Mouse (Mus musculus): ENCODE results near the gene Manbal. TPM values are rescaled to one million over a fixed set of nuclear protein-coding genes. Genes with fewer than 3 reads are reported as not detected.
A peak's percentile ranks its signal among the peaks of the same experiment; 100 is the strongest.

Gene Manbal
- polyA plus RNA-seq, 1 experiment from 2014 or later, result 22.8 TPM

DNA sequence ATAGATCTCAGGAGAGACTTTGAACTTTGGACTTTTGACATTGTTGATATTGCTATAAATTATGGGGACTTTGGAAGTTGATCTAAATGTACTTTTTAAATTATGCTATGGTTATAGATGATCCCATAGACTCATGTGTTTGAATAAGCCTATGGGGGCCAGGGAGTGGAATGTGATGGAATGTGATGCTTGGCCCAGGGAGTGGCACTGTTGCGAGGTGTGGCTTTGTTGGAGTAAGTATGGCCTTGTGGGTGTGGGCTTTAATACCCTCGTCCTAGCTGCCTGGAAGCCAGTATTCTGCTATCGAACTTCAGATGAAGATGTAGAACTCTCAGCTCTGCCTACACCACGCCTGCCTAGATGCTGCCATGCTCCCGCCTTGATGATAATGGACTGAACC lies 7.4 kb upstream of the Manbal start:
- H3K36me3 ChIP-seq (replicated peaks; ENCODE audit: insufficient read depth, low read length), result no peaks in the 10 kb centered on the region
- WGBS (ENCODE audit: insufficient replicate concordance), result 77% methylated on average over 5 of the region's 5 CpGs
- DNase-seq (no peak), ATAC-seq (no peak)
- H3K9me3 ChIP-seq (ENCODE audit: low read length), result peaks cover 2% of the 10 kb centered on the region; the same call in 1 of the 2 replicates
- no peak overlapping the region for H3K27ac ChIP-seq (ENCODE audit: low read depth)
- TF ChIP-seq CTCF (IDR thresholded peaks at IDR 0.05; ENCODE audit: low read depth) (no peak), EP300 (IDR thresholded peaks at IDR 0.05; ENCODE audit: low read depth) (no peak)
- H3K4me3 ChIP-seq (ENCODE audit: low read depth, low read length), result no peak overlapping the region
- H3K27me3 ChIP-seq (ENCODE audit: insufficient read depth, low read length), result no peaks in the 10 kb centered on the region
- no peak overlapping the region for H3K9ac ChIP-seq (replicated peaks)
- no peak overlapping the region for H3K4me2 ChIP-seq (ENCODE audit: low read depth, low read length)
- H3K4me1 ChIP-seq (ENCODE audit: insufficient read depth), result no peaks in the 10 kb centered on the region

DNA sequence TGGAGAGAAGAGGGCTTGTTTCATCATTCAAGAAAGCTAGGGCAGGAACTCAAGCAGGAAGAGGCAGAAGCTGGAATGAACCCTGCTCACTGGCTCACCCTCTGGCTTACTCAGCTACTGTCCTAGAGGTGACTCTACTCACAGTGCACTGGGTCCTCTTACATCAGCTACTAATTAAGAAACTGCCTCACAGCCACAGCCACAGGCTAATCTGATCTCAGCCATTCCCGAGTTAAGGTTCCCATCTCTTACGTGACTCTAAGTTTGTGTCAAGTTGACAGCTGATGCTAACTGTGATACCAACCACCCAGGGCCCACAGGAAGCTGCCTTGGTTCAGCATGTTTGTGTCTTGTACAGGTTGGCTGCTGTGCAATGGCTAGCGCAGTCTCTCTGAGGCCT lies 4.4 kb upstream of the Manbal start:
- H3K36me3 ChIP-seq (replicated peaks; ENCODE audit: insufficient read depth, low read length), result no peaks in the 10 kb centered on the region
- H3K4me3 ChIP-seq (ENCODE audit: low read depth, low read length), result no peak overlapping the region

DNA sequence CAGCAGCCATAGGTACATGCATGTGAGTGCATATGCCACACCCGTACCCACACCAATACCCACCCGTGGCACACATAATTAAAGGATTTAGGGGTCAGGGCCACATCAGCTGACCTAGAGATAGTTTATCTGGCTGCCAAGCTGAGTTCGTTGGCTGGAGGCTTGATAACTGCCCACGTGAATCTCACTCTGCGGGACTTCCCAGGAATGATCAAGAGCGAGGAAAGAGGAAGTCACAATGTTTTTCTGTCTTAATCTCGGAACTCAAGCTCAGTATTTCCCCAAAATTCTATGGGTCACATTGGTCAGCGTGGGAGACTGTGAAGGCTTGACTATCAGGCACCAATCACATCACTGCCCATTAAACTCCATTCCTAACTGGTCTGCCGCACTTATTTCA lies 632 bp upstream of the Manbal start:
- Histone ChIP-seq H3K4me2 (ENCODE audit: low read depth, low read length) (peak overlapping the region; percentile 91), H3K27ac (ENCODE audit: low read depth) (peak overlapping the region; percentile 94; the same call in 1 of the 2 replicates), H3K27me3 (ENCODE audit: insufficient read depth, low read length) (no peaks in the 10 kb centered on the region), H3K4me1 (ENCODE audit: insufficient read depth) (peaks cover 14% of the 10 kb centered on the region), H3K36me3 (replicated peaks; ENCODE audit: insufficient read depth, low read length) (no peaks in the 10 kb centered on the region), H3K9me3 (ENCODE audit: low read length) (no peaks in the 10 kb centered on the region), H3K4me3 (ENCODE audit: low read depth, low read length) (peak overlapping the region; percentile 79), H3K9ac (replicated peaks) (0 out of 2 replicates have a peak overlapping the region, but pooled peaks have one; percentile 92)
- no peak for DNase-seq
- ATAC-seq, result no peak
- WGBS (ENCODE audit: insufficient replicate concordance), result 38% methylated on average over 9 of the region's 9 CpGs
- TF ChIP-seq EP300 (IDR thresholded peaks at IDR 0.05; ENCODE audit: low read depth) (no peak), CTCF (IDR thresholded peaks at IDR 0.05; ENCODE audit: low read depth) (no peak)

More for the DNA sequence above, 4.4 kb upstream of the Manbal start:
- Histone ChIP-seq H3K27me3 (ENCODE audit: insufficient read depth, low read length) (no peaks in the 10 kb centered on the region), H3K27ac (ENCODE audit: low read depth) (no peak overlapping the region), H3K9ac (replicated peaks) (no peak overlapping the region), H3K4me1 (ENCODE audit: insufficient read depth) (peaks cover 6% of the 10 kb centered on the region), H3K4me2 (ENCODE audit: low read depth, low read length) (no peak overlapping the region), H3K9me3 (ENCODE audit: low read length) (no peaks in the 10 kb centered on the region)
- 70% methylated on average over 3 of the region's 3 CpGs for WGBS (ENCODE audit: insufficient replicate concordance)
- no peak for ATAC-seq
- TF ChIP-seq EP300 (IDR thresholded peaks at IDR 0.05; ENCODE audit: low read depth) (no peak), CTCF (IDR thresholded peaks at IDR 0.05; ENCODE audit: low read depth) (no peak)
- no peak for DNase-seq

DNA sequence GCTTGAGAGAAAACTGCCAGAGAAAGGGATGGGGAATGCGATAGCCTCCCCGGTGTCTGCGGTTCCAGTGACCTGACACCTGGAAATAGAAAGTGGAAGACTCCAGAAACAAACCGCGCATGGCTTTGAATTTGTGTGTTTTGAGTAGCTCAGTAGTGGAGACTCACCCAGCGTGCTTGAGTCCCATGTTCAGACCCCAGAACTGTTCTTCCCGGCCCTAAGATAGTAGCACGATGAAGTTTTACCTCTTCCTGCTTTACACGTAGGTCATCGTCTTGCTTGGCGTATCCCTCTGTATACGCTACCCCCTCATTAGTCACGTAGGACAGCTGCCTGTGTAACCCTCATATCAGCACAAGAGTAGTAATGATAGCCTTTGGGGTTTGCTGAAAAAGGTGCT lies 597 bp downstream of the Manbal start:
- Histone ChIP-seq H3K9me3 (ENCODE audit: low read length) (no peaks in the 10 kb centered on the region), H3K4me2 (ENCODE audit: low read depth, low read length) (peak overlapping the region; percentile 91), H3K36me3 (replicated peaks; ENCODE audit: insufficient read depth, low read length) (no peaks in the 10 kb centered on the region), H3K27me3 (ENCODE audit: insufficient read depth, low read length) (no peaks in the 10 kb centered on the region), H3K27ac (ENCODE audit: low read depth) (peak overlapping the region; percentile 94), H3K4me1 (ENCODE audit: insufficient read depth) (peaks cover 14% of the 10 kb centered on the region), H3K9ac (replicated peaks) (peak overlapping the region; percentile 92), H3K4me3 (ENCODE audit: low read depth, low read length) (peak overlapping the region; percentile 79)
- 4% methylated on average over 13 of the region's 13 CpGs for WGBS (ENCODE audit: insufficient replicate concordance)
- peak; percentile 24 for ATAC-seq
- no peak for DNase-seq
- TF ChIP-seq EP300 (IDR thresholded peaks at IDR 0.05; ENCODE audit: low read depth) (no peak), CTCF (IDR thresholded peaks at IDR 0.05; ENCODE audit: low read depth) (no peak)

DNA sequence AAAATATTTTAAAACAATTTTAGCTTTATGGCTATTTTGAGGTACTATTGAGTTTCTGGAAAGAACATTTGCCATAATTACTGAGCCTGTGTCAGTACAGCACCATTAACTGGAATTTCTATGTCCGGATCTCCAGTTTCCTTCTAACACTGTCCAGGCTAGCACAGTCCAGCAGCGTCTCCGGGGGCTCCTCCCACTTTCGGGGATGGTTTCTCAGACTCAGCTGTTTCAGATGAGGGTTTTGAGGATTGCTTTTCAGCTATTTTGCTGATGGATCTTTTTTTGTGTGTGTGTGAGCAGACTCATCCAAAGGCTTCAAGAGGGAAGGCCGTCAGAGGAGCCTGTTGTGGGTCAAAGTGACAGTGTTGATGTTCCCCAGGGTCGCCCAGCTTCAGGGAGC lies 4.3 kb downstream of the Manbal start:
- no peak overlapping the region for H3K4me3 ChIP-seq (ENCODE audit: low read depth, low read length)
- no peak overlapping the region for H3K4me2 ChIP-seq (ENCODE audit: low read depth, low read length)
- no peaks in the 10 kb centered on the region for H3K9me3 ChIP-seq (ENCODE audit: low read length)
- 67% methylated on average over 6 of the region's 6 CpGs for WGBS (ENCODE audit: insufficient replicate concordance)
- H3K4me1 ChIP-seq (ENCODE audit: insufficient read depth), result peaks cover 12% of the 10 kb centered on the region
- DNase-seq, result no peak
- TF ChIP-seq EP300 (IDR thresholded peaks at IDR 0.05; ENCODE audit: low read depth) (no peak), CTCF (IDR thresholded peaks at IDR 0.05; ENCODE audit: low read depth) (no peak)
- no peak overlapping the region for H3K9ac ChIP-seq (replicated peaks)
- H3K27me3 ChIP-seq (ENCODE audit: insufficient read depth, low read length), result no peaks in the 10 kb centered on the region
- no peak for ATAC-seq
- 0 out of 2 replicates have a peak, but pooled peaks cover 3% of the 10 kb centered on the region for H3K36me3 ChIP-seq (replicated peaks; ENCODE audit: insufficient read depth, low read length)
- H3K27ac ChIP-seq (ENCODE audit: low read depth), result 0 out of 2 replicates have a peak overlapping the region, but pooled peaks have one; percentile 8

DNA sequence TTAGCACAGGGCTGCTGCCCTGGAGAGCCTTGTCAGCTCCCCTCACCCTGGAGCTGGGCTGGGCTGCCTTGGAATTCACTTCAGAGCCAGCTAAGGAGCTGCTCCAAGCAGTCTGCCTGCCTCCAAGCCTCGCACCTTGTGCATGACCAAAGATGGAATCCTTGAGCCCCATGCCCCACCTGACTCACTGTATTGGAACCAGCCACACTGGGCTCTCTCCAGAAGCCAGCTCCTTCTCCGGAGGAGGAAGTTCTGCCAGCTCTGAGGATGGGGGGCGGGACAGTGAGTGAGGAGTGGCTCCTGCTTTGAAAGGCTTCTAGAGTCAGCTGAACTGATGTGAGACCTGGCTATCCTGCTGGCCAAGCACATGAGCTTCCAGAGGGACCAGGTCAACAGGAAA lies 6.3 kb downstream of the Manbal start:
- H3K27ac ChIP-seq (ENCODE audit: low read depth), result no peak overlapping the region
- H3K27me3 ChIP-seq (ENCODE audit: insufficient read depth, low read length), result no peaks in the 10 kb centered on the region
- no peak for TF ChIP-seq CTCF (IDR thresholded peaks at IDR 0.05; ENCODE audit: low read depth)
- no peak for TF ChIP-seq EP300 (IDR thresholded peaks at IDR 0.05; ENCODE audit: low read depth)
- 63% methylated on average over 3 of the region's 3 CpGs for WGBS (ENCODE audit: insufficient replicate concordance)
- ATAC-seq (no peak), DNase-seq (no peak)
- H3K36me3 ChIP-seq (replicated peaks; ENCODE audit: insufficient read depth, low read length), result 0 out of 2 replicates have a peak, but pooled peaks cover 3% of the 10 kb centered on the region
- peaks cover 7% of the 10 kb centered on the region; the same call in 1 of the 2 replicates for H3K4me1 ChIP-seq (ENCODE audit: insufficient read depth)
- no peak overlapping the region for H3K4me3 ChIP-seq (ENCODE audit: low read depth, low read length)
- H3K4me2 ChIP-seq (ENCODE audit: low read depth, low read length), result no peak overlapping the region
- H3K9ac ChIP-seq (replicated peaks), result no peak overlapping the region
- no peaks in the 10 kb centered on the region for H3K9me3 ChIP-seq (ENCODE audit: low read length)
